Mouse (Mus musculus) CD4-positive, CD25-positive, alpha-beta regulatory T cell, adult 4 months (primary cell): ENCODE measurements around the gene 1700066M21Rik. TPM values are rescaled to one million over a fixed set of nuclear protein-coding genes. Genes with fewer than 3 reads are reported as not detected.

Experiments used
- ATAC-seq: one replicate; pipeline ENCODE4 v1.8.0; 2017
- polyA plus RNA-seq, 2 experiments: library from polyadenylated mRNA; unstranded; fragments of 100-300 nt; shearing (Covaris generic); gene quantifications; one replicate each; pipeline ENCODE4 v1.2.1; 2017

Gene 1700066M21Rik
- polyA plus RNA-seq, 2 experiments from 2014 or later, result 0.91 to 2.4 TPM

GRCm38 (mm10) chr1:57394051-57394450, 16.6 kb downstream of the 1700066M21Rik start:
- peak; percentile 81 for ATAC-seq

DNA sequence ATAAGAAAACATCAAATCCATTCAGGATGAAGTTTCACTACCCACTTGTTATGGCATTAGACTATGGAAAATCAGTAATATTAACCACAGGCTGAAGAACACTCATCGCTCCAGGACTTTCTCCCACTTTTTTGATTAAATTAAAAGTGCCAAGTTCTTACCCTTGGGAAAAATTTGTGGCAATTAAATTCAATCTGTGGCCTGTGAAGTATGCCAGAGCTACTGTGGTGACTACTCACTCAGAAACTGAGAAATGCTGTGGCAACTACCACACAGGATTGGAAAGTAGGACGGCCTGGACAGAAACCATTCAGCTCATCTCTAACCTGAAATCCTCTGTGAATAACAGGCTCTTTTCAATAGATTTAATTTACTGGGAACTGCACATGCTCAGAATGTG, 22.9 kb downstream of the 1700066M21Rik start:
- ATAC-seq, result no peak

- no peak for ATAC-seq
Observed at GRCm38 (mm10) chr1:57400877-57401276, 23.5 kb downstream of the 1700066M21Rik start.

GRCm38 (mm10) chr1:57402116-57402515, 24.7 kb downstream of the 1700066M21Rik start:
- ATAC-seq, result no peak

- peak; percentile 91 for ATAC-seq
Observed at GRCm38 (mm10) chr1:57406187-57407151, 29.0 kb downstream of the 1700066M21Rik start, which contains the start of the genes Maip1 and Tyw5. Maip1 (plus strand) TSS chr1:57406328. Tyw5 (minus strand) TSS chr1:57407101.

- no peak for ATAC-seq
Observed at GRCm38 (mm10) chr1:57408994-57409393, 31.6 kb downstream of the 1700066M21Rik start.

DNA sequence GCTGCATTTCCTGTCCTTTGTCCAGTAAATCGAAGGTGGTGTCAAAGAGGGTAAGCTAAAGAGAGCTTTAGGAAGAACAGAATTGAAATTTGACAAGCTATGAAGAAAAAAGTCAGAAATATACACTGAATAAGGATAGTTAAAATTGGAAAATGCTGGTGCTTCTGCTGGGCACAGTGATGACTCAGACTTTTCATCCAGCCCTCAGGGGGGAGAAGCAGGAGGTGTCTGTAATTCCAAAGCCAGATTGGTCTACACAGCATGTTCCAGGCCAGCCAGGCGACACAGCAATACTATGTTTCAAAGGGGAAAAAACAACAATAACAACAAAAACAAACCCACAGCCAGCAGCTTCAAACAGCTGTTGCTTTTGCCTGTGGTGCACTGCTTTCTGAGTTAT, 36.0 kb downstream of the 1700066M21Rik start:
- ATAC-seq, result no peak

DNA sequence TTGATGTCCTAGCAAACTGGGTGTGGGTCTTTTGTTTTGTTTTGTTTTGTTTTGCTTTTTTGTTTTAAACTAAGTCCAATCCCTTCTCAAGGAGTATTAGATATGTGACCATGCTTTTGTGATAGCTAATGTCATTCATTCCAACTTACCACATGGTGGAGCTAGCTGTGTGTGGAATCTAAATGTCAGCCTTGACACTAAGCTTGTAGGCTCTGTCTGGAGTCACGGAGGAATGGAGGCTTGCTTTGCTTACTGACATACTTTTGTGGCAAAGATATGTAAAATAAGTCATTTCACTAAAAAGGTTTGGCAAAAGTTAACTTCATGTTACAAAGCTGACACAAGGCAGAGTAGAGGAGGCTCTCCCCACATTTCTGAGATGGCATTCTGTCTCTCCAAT, 46.3 kb downstream of the 1700066M21Rik start:
- no peak for ATAC-seq

DNA sequence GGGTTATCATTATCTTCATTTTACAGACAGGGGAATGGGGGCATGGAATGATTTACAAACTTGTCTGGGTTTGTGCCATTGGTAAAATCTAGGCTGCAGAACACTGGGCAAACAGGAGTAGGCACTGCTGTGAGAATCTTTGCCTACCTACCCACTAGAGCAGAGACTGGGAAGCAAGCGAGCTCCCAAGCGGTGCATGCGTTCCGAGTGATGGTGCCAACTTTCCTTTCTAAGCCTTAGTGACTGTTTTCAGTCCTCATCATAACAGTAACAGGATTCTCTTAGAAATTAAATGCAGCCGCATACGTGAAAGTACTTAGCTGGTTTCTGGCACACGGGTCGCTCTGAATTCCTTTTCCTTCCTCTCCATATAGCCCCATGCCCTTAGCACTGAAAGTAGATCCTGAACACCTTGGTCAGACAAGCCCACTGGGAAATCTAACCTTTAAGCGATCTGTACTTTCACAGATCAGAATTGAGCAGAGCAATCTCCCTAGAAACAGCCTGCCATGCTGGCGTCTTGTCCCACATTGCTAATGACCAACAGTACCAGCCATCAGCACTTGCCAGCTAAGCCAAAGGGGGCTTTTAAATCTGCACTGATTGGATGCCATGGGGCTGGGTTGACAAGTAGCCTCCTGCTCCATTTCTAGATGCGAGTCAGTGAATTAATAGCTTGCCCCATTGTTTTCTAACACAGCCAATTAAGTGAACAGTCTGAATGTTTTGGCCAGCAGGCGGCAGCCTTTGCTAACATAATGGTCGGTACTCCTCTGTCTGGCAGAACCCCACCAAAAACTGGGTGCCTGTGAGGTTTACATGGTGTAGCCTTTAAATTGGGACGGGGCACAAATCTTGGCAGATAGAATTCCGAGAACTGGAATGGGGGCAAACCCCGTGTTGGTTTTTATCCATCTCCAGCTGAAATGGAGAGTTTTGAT, 51.2 kb downstream of the 1700066M21Rik start:
- ATAC-seq, result peak; percentile 51

DNA sequence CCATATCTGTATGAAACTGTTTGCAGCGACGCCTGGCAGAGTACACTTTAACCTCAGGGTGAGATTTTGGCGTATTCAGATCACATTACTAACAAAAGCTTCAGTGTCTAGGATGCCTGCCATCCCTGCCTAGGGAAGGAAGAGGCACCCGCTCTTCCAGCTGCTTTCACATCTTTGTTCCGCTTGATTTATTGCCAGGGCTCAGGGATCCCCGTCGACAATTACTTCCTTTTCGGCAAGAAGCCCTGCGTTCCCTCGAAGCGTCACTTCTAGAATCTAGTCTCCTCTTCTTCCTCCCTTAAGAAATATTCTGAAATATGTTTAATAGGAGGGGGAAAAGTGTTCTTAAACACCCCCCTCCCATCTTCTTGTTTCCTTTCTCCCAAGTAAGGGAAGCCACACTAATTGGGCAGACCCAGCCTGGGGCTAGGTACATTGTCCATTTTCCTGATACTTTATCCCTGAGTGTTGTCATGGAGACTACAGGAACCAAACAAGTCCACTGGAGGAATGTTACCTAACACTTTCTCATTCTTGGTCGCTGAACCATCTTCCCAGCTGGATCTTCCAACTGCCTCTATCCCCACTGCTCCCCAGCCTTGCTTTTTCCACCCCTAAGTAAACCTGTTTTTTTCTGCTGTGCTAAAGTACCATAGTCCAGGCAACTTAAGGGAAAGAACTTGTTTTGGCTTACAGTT, 52.5 kb downstream of the 1700066M21Rik start:
- ATAC-seq, result no peak

DNA sequence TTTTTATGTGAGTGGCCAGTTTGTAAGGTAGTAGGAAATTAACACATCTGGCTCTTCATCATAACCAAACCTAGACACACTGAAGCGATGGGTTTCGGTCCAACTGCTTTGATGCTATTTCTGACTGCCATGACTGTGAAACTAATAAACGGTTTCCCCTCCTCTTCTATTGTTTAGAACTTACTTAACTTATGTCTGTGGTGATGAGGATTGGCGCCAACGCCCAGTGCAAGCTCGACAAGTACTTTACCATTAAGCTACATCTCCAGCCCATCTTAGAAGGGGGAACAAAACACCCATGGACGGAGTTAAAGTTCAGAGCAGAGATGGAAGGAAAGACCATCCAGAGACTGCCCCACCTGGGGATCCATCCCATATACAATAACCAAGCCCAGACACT, 55.7 kb downstream of the 1700066M21Rik start:
- no peak for ATAC-seq

Other genes with a start within 250 kb of the 1700066M21Rik start
- gene Maip1, start 28.7 kb downstream of the 1700066M21Rik start, polyA plus RNA-seq, result 1 to 10 TPM; 8.6 to 9.7 TPM
- 10 to 100 TPM; 22.8 to 30.6 TPM for gene Tyw5, start 29.5 kb downstream of the 1700066M21Rik start, polyA plus RNA-seq